Mouse (Mus musculus) lung, postnatal 0 days (tissue): ENCODE measurements around the gene Duoxa2.

ENCODE experiments used
- CTCF ChIP-seq: IDR thresholded peaks from 2 replicates; pipeline ENCODE4 v1.5.1; 2016; ENCODE audit warnings: antibody characterized with exemption, mild to moderate bottlenecking
- EP300 ChIP-seq: IDR thresholded peaks from 2 replicates; pipeline ENCODE4 v1.6.1; 2016; ENCODE audit warnings: antibody characterized with exemption, mild to moderate bottlenecking, control low read depth

DNA sequence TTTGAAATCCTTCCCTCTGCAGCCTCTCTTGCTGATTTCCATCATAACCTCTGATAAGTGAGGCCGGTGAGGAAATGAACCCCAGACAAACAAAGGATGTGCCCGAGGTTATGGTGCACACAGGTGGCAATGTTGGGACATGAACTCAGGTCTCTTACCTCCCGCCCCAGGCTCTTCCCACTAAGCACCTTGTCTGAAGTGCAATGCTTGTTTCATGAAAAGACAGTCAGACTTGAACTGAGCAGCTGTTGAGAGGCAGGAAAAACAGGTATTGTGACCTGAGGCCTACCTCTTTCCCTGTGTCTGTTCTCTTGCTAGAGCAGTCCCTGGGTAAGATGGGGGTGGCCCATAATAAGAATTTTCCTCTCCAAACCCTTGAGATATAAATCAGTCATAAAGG lies 33.5 kb downstream of the Duoxa2 start:
- TF ChIP-seq CTCF: no peak
- no peak for TF ChIP-seq EP300
